Mouse (Mus musculus) layer of hippocampus, adult 11-12 months (tissue): ENCODE measurements at regions not wholly inside any gene's neighbourhood (a gene's known extent, or its start where the extent isn't known, plus 50 kb on each side); places are given as distances from the start of the nearest gene placed in this dataset.

Source experiments
- DNase-seq: peaks from one replicate; pipeline ENCODE4 v3.0.0; 2022; ENCODE audit warnings: low spot score

DNA sequence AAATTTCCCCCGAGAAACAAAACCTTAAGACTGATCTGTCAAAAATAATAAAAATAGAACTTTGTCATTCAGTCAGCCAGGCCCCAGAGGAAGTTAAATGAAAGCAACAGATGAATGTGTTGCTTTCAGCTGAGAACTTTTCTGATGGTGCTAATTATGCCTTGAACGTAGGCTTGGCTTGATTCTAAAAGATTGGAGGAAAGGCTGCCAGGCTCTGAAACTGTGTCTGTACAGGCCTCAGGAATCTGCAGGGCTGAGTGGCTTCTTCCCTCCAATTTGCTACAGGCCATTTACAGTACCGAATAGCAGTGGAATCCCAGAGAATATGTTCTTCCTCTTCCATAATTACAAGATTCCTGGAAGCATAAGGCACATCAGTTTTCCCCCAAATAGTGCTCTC, 1103.2 kb upstream of the Crim1 start:
- DNase-seq = peak; percentile 3

DNA sequence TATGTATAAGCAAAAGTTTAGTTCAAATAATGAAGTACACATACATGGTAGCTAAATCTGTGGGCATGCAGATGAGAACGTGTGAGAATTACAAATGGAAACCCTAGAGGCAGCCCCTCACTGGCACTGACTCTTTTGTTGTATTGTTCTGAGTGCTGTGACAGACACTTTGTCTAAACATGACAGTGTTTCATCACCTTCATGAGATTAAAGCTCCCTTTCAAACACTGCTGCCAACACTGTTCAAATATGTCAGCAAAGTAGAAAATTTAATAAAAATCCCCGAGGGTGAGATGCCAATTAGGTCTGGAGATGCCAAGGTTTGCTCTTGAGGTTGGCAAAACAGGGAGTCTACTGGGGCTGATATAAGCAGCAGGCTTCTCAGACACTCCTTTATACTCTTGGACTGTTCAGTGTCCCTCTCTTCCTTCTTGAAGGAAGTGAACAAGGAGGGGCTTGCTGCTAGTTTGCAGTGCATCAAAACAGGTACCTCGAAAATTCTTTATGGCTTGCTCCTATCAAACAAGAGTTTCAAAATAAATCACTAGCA, 1100.9 kb upstream of the Crim1 start:
- DNase-seq = no peak

DNA sequence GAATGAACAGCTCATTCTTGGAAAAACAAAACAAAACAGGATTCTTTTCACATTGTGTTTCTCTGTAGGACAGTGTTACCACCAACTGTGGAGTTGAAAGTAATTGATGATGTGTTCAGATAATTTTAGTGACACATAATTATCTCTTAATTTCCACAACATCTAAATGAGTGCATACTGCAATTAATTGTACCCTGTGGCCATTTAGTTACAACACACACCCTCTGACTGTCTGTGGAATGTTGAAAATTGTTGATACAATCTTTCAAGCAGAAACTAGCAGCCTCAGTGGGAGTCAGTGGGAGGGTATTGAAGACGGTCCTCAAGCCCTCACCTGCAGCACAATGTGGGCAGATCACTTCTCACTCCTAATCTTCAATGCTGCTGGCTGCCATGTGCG, 1084.1 kb upstream of the Crim1 start:
- no peak for DNase-seq

DNA sequence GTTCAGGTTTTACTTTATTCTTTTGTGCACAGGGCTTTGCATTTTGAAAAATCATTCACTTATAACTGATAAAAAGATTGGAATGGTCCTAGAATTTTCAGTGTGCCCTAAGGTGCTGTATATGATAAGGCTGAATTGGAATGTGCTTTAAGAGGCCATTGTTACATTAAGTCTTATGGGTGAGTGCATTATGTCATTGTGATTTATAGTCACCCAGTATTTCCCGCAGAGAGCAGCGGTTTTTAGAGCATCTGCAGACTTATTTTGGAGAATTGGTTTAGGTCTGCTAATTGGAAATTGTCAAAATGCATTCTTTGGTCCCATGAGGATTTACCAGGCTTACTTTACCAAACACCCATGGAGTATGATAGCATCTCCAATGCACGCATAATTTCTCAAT, 1083.1 kb upstream of the Crim1 start:
- no peak for DNase-seq

DNA sequence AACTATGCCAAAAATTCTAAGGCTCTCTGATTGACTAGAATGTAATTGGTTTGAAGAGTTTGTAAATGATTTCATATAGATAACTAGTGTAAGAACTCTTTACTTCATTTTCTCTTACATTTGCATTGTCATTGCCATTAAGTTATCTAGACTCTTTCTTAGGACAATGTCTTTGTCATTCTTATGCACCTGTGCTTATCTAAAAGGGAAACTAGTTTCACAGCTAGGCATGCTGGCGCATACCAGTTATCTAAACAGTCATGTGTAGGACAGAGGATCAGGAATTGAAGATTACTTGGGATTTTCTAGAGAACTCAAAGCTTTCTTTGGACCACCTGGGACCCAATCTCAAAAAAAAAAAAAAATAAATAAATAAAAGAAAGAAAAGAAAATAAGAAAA, 1081.6 kb upstream of the Crim1 start:
- DNase-seq = no peak

DNA sequence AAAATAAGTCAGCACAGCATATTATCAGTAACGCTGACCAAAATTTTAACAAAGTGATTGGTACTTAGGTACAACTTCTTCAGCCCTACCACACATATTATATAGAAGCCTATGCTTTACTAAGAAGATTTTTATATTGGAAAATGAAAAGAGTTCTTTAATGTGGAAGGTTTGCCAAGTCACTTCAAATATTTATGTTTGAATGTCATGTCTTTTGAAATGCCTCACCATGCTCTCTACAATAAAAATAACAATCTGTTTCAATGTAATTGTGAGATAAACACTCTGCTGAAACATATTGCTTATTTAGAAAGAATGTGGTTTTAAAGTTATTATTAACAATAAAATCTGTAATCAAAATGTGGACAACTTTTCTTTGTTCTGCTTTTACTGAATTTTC, 1073.0 kb upstream of the Crim1 start:
- no peak for DNase-seq
